Comparison of ENCODE assay signal across 30 mouse cellular contexts in the genomic region with DNA sequence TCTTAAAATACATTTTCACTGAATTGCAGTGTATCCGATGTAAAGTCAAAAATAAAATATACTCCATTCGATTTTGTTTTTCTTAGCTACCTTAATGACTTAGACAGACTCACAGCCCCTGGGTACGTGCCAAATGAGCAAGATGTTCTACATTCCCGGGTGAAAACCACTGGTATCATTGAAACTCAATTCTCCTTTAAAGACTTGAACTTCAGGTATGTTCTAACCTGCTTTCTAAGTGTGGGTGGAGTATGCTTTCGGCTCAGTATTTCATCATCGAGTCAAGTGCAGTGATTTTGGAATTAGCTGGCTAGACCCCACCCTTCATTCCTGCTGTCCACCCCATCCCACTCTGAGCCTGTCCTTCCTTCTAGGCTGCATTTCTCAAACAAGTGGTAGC. TPM values are rescaled to one million over a fixed set of nuclear protein-coding genes. Genes with fewer than 3 reads are reported as not detected.
DNase-seq lines count a peak whose midpoint lies in the region; ATAC-seq and TF ChIP-seq lines count a peak whose summit lies in the region.
"Had no signal": no experiment of that assay in that cellular context is flagged by ENCODE, and none has a peak within 500 bp of the region (broad histone marks: within the 10 kb centered on the region; RNA-seq: fewer than 3 reads in every experiment).

No protein-coding gene starts in this region.

- H3K4me3 ChIP-seq in limb, embryonic 14.5 days (replicated peaks; ENCODE audit: low read length), result no peak overlapping the region
- H3K4me3 ChIP-seq in limb, embryonic 10.5 days, result no peak overlapping the region
- no peak overlapping the region for H3K4me3 ChIP-seq in lung, postnatal 0 days (ENCODE audit: low read depth, low read length)
- H3K4me3 ChIP-seq: embryonic facial prominence, embryonic 13.5 days; forebrain, embryonic 13.5 days; heart, embryonic 13.5 days had no signal

- H3K4me1 ChIP-seq in limb, embryonic 14.5 days (ENCODE audit: control insufficient read depth, insufficient read depth, low read length), result no peaks in the 10 kb centered on the region
- no peaks in the 10 kb centered on the region for H3K4me1 ChIP-seq in limb, embryonic 10.5 days
- H3K4me1 ChIP-seq in lung, postnatal 0 days (ENCODE audit: insufficient read depth, low read depth, low read length), result no peaks in the 10 kb centered on the region; the same call in 1 of the 2 replicates
- H3K4me1 ChIP-seq: embryonic facial prominence, embryonic 13.5 days; forebrain, embryonic 13.5 days; heart, embryonic 13.5 days had no signal

- ATAC-seq in limb, embryonic 14.5 days (ENCODE audit: low FRiP score, low read depth), result no peak
- peak; percentile 90 for ATAC-seq in lung, postnatal 0 days
- ATAC-seq: activated CD4-positive, CD25-positive, alpha-beta regulatory T cell, adult 4 months; forebrain, embryonic 13.5 days; inflammation-experienced regulatory T-cells, adult 6 months; liver, postnatal 0 days had no signal

- TF ChIP-seq CTCF in lung, postnatal 0 days (IDR thresholded peaks at IDR 0.05), result no peak

- no peak overlapping the region for H3K27ac ChIP-seq in limb, embryonic 14.5 days (replicated peaks; ENCODE audit: low read depth, low read length)
- no peak overlapping the region for H3K27ac ChIP-seq in limb, embryonic 10.5 days
- H3K27ac ChIP-seq in lung, postnatal 0 days (ENCODE audit: low read length), result peak overlapping the region; percentile 61; the same call in 1 of the 2 replicates
- H3K27ac ChIP-seq: embryonic facial prominence, embryonic 13.5 days; forebrain, embryonic 13.5 days; heart, embryonic 13.5 days; hindbrain, embryonic 14.5 days; stomach, postnatal 0 days had no signal

- H3K27me3 ChIP-seq in limb, embryonic 14.5 days (ENCODE audit: control insufficient read depth, insufficient read depth, low read length), result no peaks in the 10 kb centered on the region
- no peaks in the 10 kb centered on the region for H3K27me3 ChIP-seq in limb, embryonic 10.5 days (ENCODE audit: low read depth, poor library complexity, severe bottlenecking)
- no peaks in the 10 kb centered on the region for H3K27me3 ChIP-seq in lung, postnatal 0 days (replicated peaks; ENCODE audit: insufficient read depth, low read length)
- H3K27me3 ChIP-seq: embryonic facial prominence, embryonic 13.5 days; forebrain, embryonic 13.5 days; heart, embryonic 13.5 days had no signal

- no peaks in the 10 kb centered on the region for H3K36me3 ChIP-seq in limb, embryonic 14.5 days (ENCODE audit: control insufficient read depth, insufficient read depth, low read length)
- H3K36me3 ChIP-seq in limb, embryonic 10.5 days, result no peaks in the 10 kb centered on the region
- no peaks in the 10 kb centered on the region for H3K36me3 ChIP-seq in lung, postnatal 0 days (ENCODE audit: insufficient read depth, low read length)
- H3K36me3 ChIP-seq: embryonic facial prominence, embryonic 13.5 days; heart, embryonic 13.5 days had no signal

- peak; percentile 96 for TF ChIP-seq EP300 in lung, postnatal 0 days (IDR thresholded peaks at IDR 0.05)

- H3K9me3 ChIP-seq in limb, embryonic 14.5 days (ENCODE audit: control insufficient read depth, low read length), result no peaks in the 10 kb centered on the region
- H3K9me3 ChIP-seq in limb, embryonic 10.5 days (replicated peaks), result no peaks in the 10 kb centered on the region
- no peaks in the 10 kb centered on the region for H3K9me3 ChIP-seq in lung, postnatal 0 days (ENCODE audit: low read length)
- H3K9me3 ChIP-seq: embryonic facial prominence, embryonic 13.5 days; forebrain, embryonic 13.5 days; heart, embryonic 13.5 days had no signal

- 74% methylated on average over 6 of the region's 6 CpGs for WGBS in limb, embryonic 14.5 days
- 92% methylated on average over 6 of the region's 6 CpGs for WGBS in limb, embryonic 10.5 days
- WGBS in lung, postnatal 0 days, result 64% methylated on average over 6 of the region's 6 CpGs

- peak; percentile 16 for DNase-seq in gastrocnemius, postnatal 10 days
- no peak for DNase-seq in gastrocnemius, postnatal 14 days
- DNase-seq in limb, embryonic 14.5 days (ENCODE audit: low spot score), result peak; percentile 21
- no peak for DNase-seq in limb, embryonic 10.5 days (ENCODE audit: low spot score)
- DNase-seq in lung, postnatal 0 days (ENCODE audit: low spot score), result peak; percentile 88
- DNase-seq in ovary, postnatal 14 days (ENCODE audit: low spot score), result no peak
- no peak for DNase-seq in left cerebral cortex, postnatal 14 days (ENCODE audit: low spot score in 2 of 2)
- DNase-seq: cerebellum, adult 18-20 months; cerebellum, postnatal 25 days; kidney, adult 18-20 months; kidney, postnatal 4 days; left cerebral cortex, postnatal 4 days; liver, postnatal 0 days; thymus, adult 2 months; thymus, postnatal 4 days had no signal

- no peak overlapping the region for H3K9ac ChIP-seq in limb, embryonic 14.5 days (ENCODE audit: low read depth, low read length, severe bottlenecking)
- no peak overlapping the region for H3K9ac ChIP-seq in lung, postnatal 0 days (replicated peaks; ENCODE audit: low read depth)
- H3K9ac ChIP-seq: embryonic facial prominence, embryonic 13.5 days; forebrain, embryonic 13.5 days; heart, embryonic 13.5 days; hindbrain, embryonic 14.5 days; liver, postnatal 0 days had no signal

- no peak for TF ChIP-seq POLR2A in limb, embryonic 14.5 days (IDR thresholded peaks at IDR 0.05; ENCODE audit: borderline replicate concordance, extremely low read depth, insufficient read depth, insufficient read length)

- intact Hi-C loops in gastrocnemius, postnatal 14 days (cut with DNase I; ENCODE audit: low total_unique reads), result no loop called here
- intact Hi-C loops in left cerebral cortex, postnatal 14 days (cut with DNase I), result no loop called here

- no peak overlapping the region for H3K4me2 ChIP-seq in limb, embryonic 14.5 days (replicated peaks; ENCODE audit: low read depth, low read length, severe bottlenecking)
- no peak overlapping the region for H3K4me2 ChIP-seq in lung, postnatal 0 days (replicated peaks; ENCODE audit: low read depth, low read length)
- H3K4me2 ChIP-seq: embryonic facial prominence, embryonic 13.5 days; forebrain, embryonic 13.5 days; heart, embryonic 13.5 days; hindbrain, embryonic 14.5 days; liver, embryonic 11.5 days; midbrain, embryonic 11.5 days had no signal

RNA-seq across cellular contexts. Expression of gene Gnat3, which starts 41.3 kb away (rescaled TPM):
- total RNA-seq in gastrocnemius, postnatal 10 days (2021), result under 1 TPM in 1 of 2 experiments, not detected in 1; 0.16 TPM
- under 1 TPM in 1 of 2 experiments, not detected in 1; 0.16 TPM for total RNA-seq in gastrocnemius, postnatal 14 days (2021)
- polyA plus RNA-seq in limb, embryonic 14.5 days (2012; rRNA removed), result not detected in 2 replicates
- 0.14 TPM in 1 of 2 replicates, not detected in the other for polyA plus RNA-seq in limb, embryonic 14.5 days (2014; fragmentation: Nextera tagmentation; extraction: Ambion mirVana)
- not detected in 2 replicates for polyA plus RNA-seq in limb, embryonic 10.5 days (2016; fragmentation: Nextera tagmentation; extraction: Ambion mirVana)
- 0.10 and 0.19 TPM in 2 replicates for polyA plus RNA-seq in lung, postnatal 0 days (2015; fragmentation: Nextera tagmentation; extraction: Ambion mirVana)
- not detected for total RNA-seq in left cerebral cortex, postnatal 14 days (2021)
- total RNA-seq: left cerebral cortex, postnatal 4 days; megakaryocyte progenitor cell, adult 5-6 weeks; monocyte, adult 5-6 weeks; neutrophil, adult 5-6 weeks had no signal
- polyA plus RNA-seq: activated CD4-positive, CD25-positive, alpha-beta regulatory T cell, adult 4 months; C2C12; embryonic facial prominence, embryonic 13.5 days; forebrain, embryonic 13.5 days; frontal cortex, adult 2 months; heart, embryonic 13.5 days; hindbrain, embryonic 14.5 days; inflammation-experienced regulatory T-cells, adult 6 months; kidney, embryonic 16.5 days; liver, embryonic 11.5 days; liver, postnatal 0 days; stomach, postnatal 0 days had no signal

Comparison
In these comparisons a context has a peak if more than half of its experiments do, and no peak if none do; other contexts are left out.
1. DNase-seq: peak in gastrocnemius, postnatal 10 days (single experiment), limb, embryonic 14.5 days (single experiment) and lung, postnatal 0 days (single experiment); none in gastrocnemius, postnatal 14 days (single experiment), limb, embryonic 10.5 days (single experiment), ovary, postnatal 14 days (single experiment) and left cerebral cortex, postnatal 14 days (0 of 2).